Mouse (Mus musculus) stomach, postnatal 0 days (tissue): ENCODE measurements around the gene Gabrr3.

Source experiments
- CTCF ChIP-seq: IDR thresholded peaks from 2 replicates; pipeline ENCODE4 v1.5.1; 2016; ENCODE audit warnings: antibody characterized with exemption, low read depth, mild to moderate bottlenecking, moderate library complexity
- EP300 ChIP-seq: optimal IDR thresholded peaks from 2 replicates; pipeline ENCODE3; 2016; ENCODE audit warnings: antibody characterized with exemption

GRCm38 (mm10) chr16:59420867-59421251, 13.7 kb downstream of the Gabrr3 start:
- peak; percentile 92 for TF ChIP-seq CTCF
- no peak for TF ChIP-seq EP300
